Mouse (Mus musculus): ENCODE measurements around the gene Gm20532. TPM values are rescaled to one million over a fixed set of nuclear protein-coding genes. Genes with fewer than 3 reads are reported as not detected.

The Gm20532 gene
- total and polyA plus RNA-seq, 3 experiments: 0.15 TPM; not detected in 2

DNA sequence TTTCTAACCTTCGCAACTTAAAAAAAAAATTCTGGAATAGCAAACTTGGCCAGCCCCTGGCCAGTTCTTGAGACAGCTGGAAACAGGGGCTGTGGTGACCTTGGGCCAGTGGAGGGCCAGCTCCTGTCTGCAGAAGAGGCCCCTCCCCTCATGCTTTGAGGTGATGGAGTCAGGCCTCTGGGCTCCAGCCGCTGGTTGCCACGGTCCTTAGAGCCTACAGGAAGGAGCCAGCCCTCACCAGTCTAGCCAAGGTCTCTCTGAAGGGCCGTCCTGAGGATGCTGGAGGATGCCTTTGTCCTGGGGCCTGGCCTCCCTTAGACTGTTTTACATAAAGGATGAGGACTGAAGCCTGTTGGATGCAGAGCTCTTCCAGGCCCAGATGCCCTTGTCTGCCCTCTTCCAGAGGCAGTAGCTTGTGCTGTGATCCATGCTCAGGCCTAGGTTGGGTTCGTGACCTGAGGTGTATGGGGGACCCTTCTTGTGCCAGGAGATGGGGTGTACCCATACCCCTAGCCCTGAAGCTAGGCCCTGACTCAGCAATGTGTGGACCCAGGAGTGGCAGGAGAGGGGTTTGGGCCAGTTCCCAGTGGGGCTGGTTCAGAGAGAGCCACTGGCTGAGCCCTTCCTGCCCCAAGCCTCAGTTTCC, 42.5 kb downstream of the Gm20532 start:
- Histone ChIP-seq H3K27me3 (ENCODE audit: control insufficient read depth in 1 of 2, insufficient read depth in 2 of 2, low read length in 2 of 2) (peaks cover 0 to 7% of the 10 kb centered on the region in 2 experiments; a peak in 2 of 4 replicates), H3K4me1 (ENCODE audit: control insufficient read depth in 1 of 2, insufficient read depth in 2 of 2, low read length in 2 of 2) (no peaks in the 10 kb centered on the region), H3K9me3 (replicated peaks; ENCODE audit: insufficient read depth, low read length) (no peaks in the 10 kb centered on the region), H3K36me3 (ENCODE audit: control insufficient read depth in 1 of 2, insufficient read depth in 2 of 2, low read length in 2 of 2) (no peaks in the 10 kb centered on the region), H3K9ac (ENCODE audit: control insufficient read depth, low read depth, low read length, poor library complexity, severe bottlenecking) (no peak overlapping the region), H3K79me2 (ENCODE audit: control insufficient read depth, insufficient read depth, low read length, poor library complexity) (no peaks in the 10 kb centered on the region), H3K4me3 (ENCODE audit: control insufficient read depth in 1 of 2, insufficient read depth in 1 of 2, low read depth in 2 of 2, low read length in 2 of 2) (no peak overlapping the region), H3K27ac (ENCODE audit: control insufficient read depth, low read depth, low read length) (no peak overlapping the region)
- no peak for DNase-seq (ENCODE audit: low read depth, low spot score)
- TF ChIP-seq TAL1 (IDR thresholded peaks at IDR 0.05; ENCODE audit: low read length) (no peak), MAX (IDR thresholded peaks at IDR 0.05; ENCODE audit: low read length) (no peak), SIN3A (IDR thresholded peaks at IDR 0.05; ENCODE audit: low read length) (no peak), MEF2A (IDR thresholded peaks at IDR 0.05; ENCODE audit: extremely low read depth, insufficient replicate concordance, low read depth, low read length, poor library complexity, severe bottlenecking) (no peak), MAZ (IDR thresholded peaks at IDR 0.05; ENCODE audit: low read depth, low read length) (no peak), MYB (IDR thresholded peaks at IDR 0.05; ENCODE audit: low read depth, low read length) (no peak), KAT2A (conservative IDR thresholded peaks at IDR 0.05; ENCODE audit: low read depth, low read length) (no peak), TCF12 (IDR thresholded peaks at IDR 0.05; ENCODE audit: low read depth, low read length) (no peak), RAD21 (IDR thresholded peaks at IDR 0.05; ENCODE audit: low read depth, low read length) (no peak)

DNA sequence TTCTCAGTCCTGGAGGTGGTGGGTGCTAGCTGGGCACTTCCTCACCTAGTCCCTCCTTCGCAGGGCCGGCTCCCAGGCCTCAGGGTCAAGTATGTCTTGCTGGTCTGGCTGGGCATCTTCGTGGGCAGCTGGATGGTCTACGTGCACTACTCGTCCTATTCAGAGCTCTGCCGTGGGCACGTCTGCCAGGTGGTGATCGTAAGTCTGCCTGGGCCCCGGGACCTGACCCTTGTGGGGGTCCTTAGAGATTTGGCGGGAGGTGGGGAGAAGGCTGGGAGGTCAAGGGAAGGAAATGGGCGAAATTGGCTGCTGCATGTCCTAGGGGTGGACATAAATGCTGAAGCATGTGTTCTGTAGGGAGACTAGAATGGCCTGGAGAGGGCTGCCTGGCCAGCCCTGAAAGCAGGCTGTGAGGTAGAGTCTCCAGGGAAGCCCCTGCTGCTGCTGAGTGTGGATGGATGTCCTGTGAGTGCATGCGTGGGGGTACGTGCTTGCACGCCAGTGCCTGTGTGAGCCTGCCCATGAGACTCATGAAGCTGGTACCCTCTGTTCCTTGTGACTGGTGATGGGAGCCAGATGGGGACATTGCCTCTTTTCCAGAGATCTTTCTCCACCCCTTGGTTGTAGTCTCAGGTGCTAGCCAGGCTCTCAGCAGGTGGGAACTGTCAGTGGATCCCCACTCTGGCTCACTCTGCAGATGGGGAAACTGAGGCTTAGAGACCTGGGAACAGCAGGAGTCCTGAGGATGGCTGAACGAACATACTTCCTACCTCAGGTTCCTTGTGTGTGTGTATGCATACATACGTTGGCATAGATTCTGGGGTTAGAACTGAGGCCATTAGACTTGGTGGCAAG, 46.3 kb downstream of the Gm20532 start:
- Histone ChIP-seq H3K79me2 (ENCODE audit: control insufficient read depth, insufficient read depth, low read length, poor library complexity) (peaks cover 1% of the 10 kb centered on the region; the same call in 1 of the 2 replicates), H3K4me1 (ENCODE audit: control insufficient read depth in 1 of 2, insufficient read depth in 2 of 2, low read length in 2 of 2) (peaks cover 0 to 2% of the 10 kb centered on the region in 2 experiments; a peak in 2 of 4 replicates), H3K27ac (ENCODE audit: control insufficient read depth, low read depth, low read length) (no peak overlapping the region), H3K27me3 (ENCODE audit: control insufficient read depth in 1 of 2, insufficient read depth in 2 of 2, low read length in 2 of 2) (no peaks in the 10 kb centered on the region), H3K36me3 (ENCODE audit: control insufficient read depth in 1 of 2, insufficient read depth in 2 of 2, low read length in 2 of 2) (peaks cover 4 to 6% of the 10 kb centered on the region in 2 experiments; a peak in 3 of 4 replicates), H3K9ac (ENCODE audit: control insufficient read depth, low read depth, low read length, poor library complexity, severe bottlenecking) (no peak overlapping the region), H3K9me3 (replicated peaks; ENCODE audit: insufficient read depth, low read length) (no peaks in the 10 kb centered on the region), H3K4me3 (ENCODE audit: control insufficient read depth in 1 of 2, insufficient read depth in 1 of 2, low read depth in 2 of 2, low read length in 2 of 2) (no peak overlapping the region)
- no peak for TF ChIP-seq ZKSCAN1 (IDR thresholded peaks at IDR 0.05; ENCODE audit: low read depth, low read length)
- TF ChIP-seq ETS1 (IDR thresholded peaks at IDR 0.05; ENCODE audit: low read depth, low read length): no peak
- no peak for TF ChIP-seq MYC (IDR thresholded peaks at IDR 0.05; ENCODE audit: low read depth, low read length)
- TF ChIP-seq BHLHE40 (IDR thresholded peaks at IDR 0.05; ENCODE audit: borderline replicate concordance, low read depth, low read length): no peak
- TF ChIP-seq ELF1 (IDR thresholded peaks at IDR 0.05; ENCODE audit: low read depth, low read length): no peak
- DNase-seq (ENCODE audit: low read depth, low spot score): peak; percentile 25
